Mouse (Mus musculus) CH12.LX (cell line): ENCODE results near the gene Tfap2e. TPM values are rescaled to one million over a fixed set of nuclear protein-coding genes. Genes with fewer than 3 reads are reported as not detected.

Experiments used
- DNase-seq: peaks from one replicate; pipeline ENCODE4 v3.0.0-alpha.2; 2013; ENCODE audit errors: extremely low read depth
- H3K27ac ChIP-seq: 2 replicates; pipeline ENCODE4 v1.5.1; 2012; ENCODE audit warnings: low read depth, mild to moderate bottlenecking, control low read depth, moderate library complexity; ENCODE audit not compliant: insufficient read depth
- H3K27me3 ChIP-seq: replicated peaks from 2 replicates; pipeline ENCODE3; 2012; ENCODE audit warnings: inconsistent platforms
- H3K36me3 ChIP-seq, 2 experiments: replicated peaks in 1 of 2; 2 replicates each; pipeline versions ENCODE3 to v1.6.1; 2012; ENCODE audit warnings: inconsistent platforms in 1 of 2, low read length in 1 of 2, mild to moderate bottlenecking in 1 of 2, mixed read lengths in 1 of 2, moderate library complexity in 1 of 2; ENCODE audit not compliant: control insufficient read depth in 1 of 2, insufficient read depth in 1 of 2
- H3K4me1 ChIP-seq, 2 experiments: 2 replicates each; pipeline ENCODE4 v1.6.1; 2012; ENCODE audit warnings: inconsistent platforms in 1 of 2, moderate library complexity in 1 of 2; ENCODE audit not compliant: insufficient read depth in 2 of 2, control insufficient read depth in 1 of 2
- H3K4me2 ChIP-seq: 2 replicates; pipeline ENCODE4 v1.6.1; 2012; ENCODE audit warnings: low read depth, mild to moderate bottlenecking, control low read depth; ENCODE audit not compliant: poor library complexity, insufficient read depth, severe bottlenecking
- H3K4me3 ChIP-seq, 3 experiments: fragments of 150-350 bp in 1 of 3; sonication (generic) in 1 of 3; replicated peaks in 1 of 3; 2 replicates each; pipeline versions ENCODE3 to v1.5.1; 2011 to 2012; ENCODE audit warnings: low read depth in 2 of 3, low read length in 2 of 3, mild to moderate bottlenecking in 2 of 3, moderate library complexity in 2 of 3, control low read depth in 1 of 3, improper control_type of control experiment in 1 of 3, inconsistent platforms in 1 of 3, mixed read lengths in 1 of 3; ENCODE audit not compliant: poor library complexity in 1 of 3
- H3K79me2 ChIP-seq: replicated peaks from 2 replicates; pipeline ENCODE4 v1.6.1; 2012; ENCODE audit warnings: mild to moderate bottlenecking, moderate library complexity; ENCODE audit not compliant: control insufficient read depth, poor library complexity, insufficient read depth, severe bottlenecking; ENCODE audit errors: extremely low read depth
- H3K9ac ChIP-seq: 2 replicates; pipeline ENCODE4 v1.6.1; 2012; ENCODE audit warnings: low read depth, mild to moderate bottlenecking, control low read depth, moderate library complexity; ENCODE audit not compliant: insufficient read depth
- H3K9me3 ChIP-seq: replicated peaks from 2 replicates; pipeline ENCODE3; 2012; ENCODE audit warnings: low read length, inconsistent platforms, mixed read lengths
- CHD1 ChIP-seq: IDR thresholded peaks from 2 replicates; pipeline ENCODE4 v1.6.1; 2012; ENCODE audit warnings: low read depth, low read length, improper control_type of control experiment, inconsistent platforms
- E2F4 ChIP-seq: IDR thresholded peaks from 2 replicates; pipeline ENCODE4 v1.6.1; 2011; ENCODE audit warnings: low read depth, low read length, improper control_type of control experiment; ENCODE audit not compliant: insufficient replicate concordance
- ELF1 ChIP-seq: IDR thresholded peaks from 2 replicates; pipeline ENCODE4 v1.6.1; 2014; ENCODE audit warnings: low read depth, mild to moderate bottlenecking, inconsistent platforms, low read length, improper control_type of control experiment
- EP300 ChIP-seq: IDR thresholded peaks from 2 replicates; pipeline ENCODE4 v1.6.1; 2011; ENCODE audit warnings: low read length, improper control_type of control experiment
- ETS1 ChIP-seq: conservative IDR thresholded peaks from 2 replicates; pipeline ENCODE4 v1.6.1; 2012; ENCODE audit warnings: low read depth, mild to moderate bottlenecking, inconsistent platforms, low read length, improper control_type of control experiment, moderate library complexity
- GABPA ChIP-seq: IDR thresholded peaks from 2 replicates; pipeline ENCODE4 v1.6.1; 2012; ENCODE audit warnings: low read depth, low read length, improper control_type of control experiment, inconsistent platforms; ENCODE audit not compliant: insufficient replicate concordance
- IRF4 ChIP-seq: IDR thresholded peaks from 2 replicates; pipeline ENCODE4 v1.6.1; 2014; ENCODE audit warnings: low read depth, mild to moderate bottlenecking, inconsistent platforms, low read length, improper control_type of control experiment
- JUND ChIP-seq: conservative IDR thresholded peaks from 2 replicates; pipeline ENCODE4 v1.6.1; 2011; ENCODE audit warnings: low read depth, low read length, improper control_type of control experiment
- KAT2A ChIP-seq: IDR thresholded peaks from 2 replicates; pipeline ENCODE4 v1.6.1; 2012; ENCODE audit warnings: low read length, improper control_type of control experiment, inconsistent platforms; ENCODE audit not compliant: insufficient replicate concordance
- MAFK ChIP-seq: IDR thresholded peaks from 2 replicates; pipeline ENCODE4 v1.6.1; 2011; ENCODE audit warnings: low read length, improper control_type of control experiment; ENCODE audit not compliant: insufficient replicate concordance
- MAZ ChIP-seq: IDR thresholded peaks from 2 replicates; pipeline ENCODE4 v1.6.1; 2012; ENCODE audit warnings: low read depth, mild to moderate bottlenecking, inconsistent platforms, low read length, improper control_type of control experiment, moderate library complexity
- MEF2A ChIP-seq: IDR thresholded peaks from 2 replicates; pipeline ENCODE4 v1.6.1; 2014; ENCODE audit warnings: low read depth, mild to moderate bottlenecking, inconsistent platforms, low read length, improper control_type of control experiment, borderline replicate concordance
- MXI1 ChIP-seq: IDR thresholded peaks from 2 replicates; pipeline ENCODE4 v1.6.1; 2011; ENCODE audit warnings: mild to moderate bottlenecking, low read depth, low read length, improper control_type of control experiment
- NELFE ChIP-seq: IDR thresholded peaks from 2 replicates; pipeline ENCODE4 v1.6.1; 2011; ENCODE audit warnings: low read depth, low read length, improper control_type of control experiment
- PAX5 ChIP-seq: IDR thresholded peaks from 2 replicates; pipeline ENCODE4 v1.6.1; 2012; ENCODE audit warnings: low read length, inconsistent platforms, mixed read lengths
- POLR2A ChIP-seq: IDR thresholded peaks from 2 replicates; pipeline ENCODE4 v1.6.1; 2011; ENCODE audit warnings: low read depth, mild to moderate bottlenecking, improper control_type of control experiment, low read length
- RAD21 ChIP-seq: IDR thresholded peaks from 2 replicates; pipeline ENCODE4 v1.6.1; 2011; ENCODE audit warnings: low read depth, mild to moderate bottlenecking, low read length, improper control_type of control experiment, moderate library complexity
- SIN3A ChIP-seq: IDR thresholded peaks from 2 replicates; pipeline ENCODE4 v1.6.1; 2012; ENCODE audit warnings: low read length, improper control_type of control experiment, inconsistent platforms
- USF1 ChIP-seq: IDR thresholded peaks from 2 replicates; pipeline ENCODE4 v1.6.1; 2014; ENCODE audit warnings: low read depth, mild to moderate bottlenecking, inconsistent platforms, low read length, improper control_type of control experiment
- USF2 ChIP-seq: conservative IDR thresholded peaks from 2 replicates; pipeline ENCODE4 v1.6.1; 2011; ENCODE audit warnings: low read depth, low read length, improper control_type of control experiment
- ZC3H11A ChIP-seq: IDR thresholded peaks from 2 replicates; pipeline ENCODE4 v1.6.1; 2012; ENCODE audit warnings: low read depth, mild to moderate bottlenecking, inconsistent platforms, low read length, improper control_type of control experiment
- ZKSCAN1 ChIP-seq: IDR thresholded peaks from 2 replicates; pipeline ENCODE4 v1.6.1; 2012; ENCODE audit warnings: low read depth, inconsistent platforms, low read length, improper control_type of control experiment, borderline replicate concordance
- ZMIZ1 ChIP-seq: IDR thresholded peaks from 2 replicates; pipeline ENCODE4 v1.6.1; 2012; ENCODE audit warnings: low read depth, mild to moderate bottlenecking, inconsistent platforms, low read length, improper control_type of control experiment
- dilution Hi-C: fragments of 300-500 bp; cut with MboI; formaldehyde crosslinking; loops from 2 replicates; pipeline ENCODE4 v1.14.3; 2020; ENCODE audit warnings: low sequenced_read_pairs; ENCODE audit not compliant: extremely low pct_unique_long_range_greater_than_20kb, extremely low pct_ligation_motif_present
- in situ Hi-C: fragments of 300-500 bp; cut with MboI; formaldehyde crosslinking; loops from 3 replicates; pipeline ENCODE4 v1.14.3; 2019; ENCODE audit warnings: low sequenced_read_pairs, low pct_ligation_motif_present, low pct_unique_long_range_greater_than_20kb, mixed read lengths
- polyA plus RNA-seq: library from polyadenylated mRNA; unstranded; fragments of >175 nt; gene quantifications from 2 replicates; pipeline ENCODE4 v1.2.1, GENCODE M21; 2012; ENCODE audit warnings: low read depth; ENCODE audit not compliant: insufficient read length
- total RNA-seq, 2 experiments: library from RNA; depleted of rRNA; stranded (reverse); fragments of 300-350 nt in 1 of 2; fragments of >200 nt in 1 of 2; gene quantifications; 2 replicates each; pipeline ENCODE4 v1.2.3; 2012 to 2014

Tfap2e gene
- total and polyA plus RNA-seq, 3 experiments = not detected

- no peak for TF ChIP-seq E2F4
- TF ChIP-seq ZC3H11A = no peak
- TF ChIP-seq MAZ = no peak
- no peak for TF ChIP-seq USF2
- no peak for TF ChIP-seq EP300
- TF ChIP-seq MXI1 = no peak
- TF ChIP-seq JUND = no peak
- no peak for TF ChIP-seq GABPA
- no peak for TF ChIP-seq PAX5
- TF ChIP-seq ETS1 = no peak
- no peak for TF ChIP-seq MEF2A
- no peak for TF ChIP-seq KAT2A
- no peak for TF ChIP-seq ZKSCAN1
- no peak for TF ChIP-seq IRF4
- dilution Hi-C loops = no loop called here
- no peak overlapping the region for H3K27ac ChIP-seq
Observed at GRCm38 (mm10) chr4:126770831-126771230, 34.8 kb upstream of the Tfap2e start.

DNA sequence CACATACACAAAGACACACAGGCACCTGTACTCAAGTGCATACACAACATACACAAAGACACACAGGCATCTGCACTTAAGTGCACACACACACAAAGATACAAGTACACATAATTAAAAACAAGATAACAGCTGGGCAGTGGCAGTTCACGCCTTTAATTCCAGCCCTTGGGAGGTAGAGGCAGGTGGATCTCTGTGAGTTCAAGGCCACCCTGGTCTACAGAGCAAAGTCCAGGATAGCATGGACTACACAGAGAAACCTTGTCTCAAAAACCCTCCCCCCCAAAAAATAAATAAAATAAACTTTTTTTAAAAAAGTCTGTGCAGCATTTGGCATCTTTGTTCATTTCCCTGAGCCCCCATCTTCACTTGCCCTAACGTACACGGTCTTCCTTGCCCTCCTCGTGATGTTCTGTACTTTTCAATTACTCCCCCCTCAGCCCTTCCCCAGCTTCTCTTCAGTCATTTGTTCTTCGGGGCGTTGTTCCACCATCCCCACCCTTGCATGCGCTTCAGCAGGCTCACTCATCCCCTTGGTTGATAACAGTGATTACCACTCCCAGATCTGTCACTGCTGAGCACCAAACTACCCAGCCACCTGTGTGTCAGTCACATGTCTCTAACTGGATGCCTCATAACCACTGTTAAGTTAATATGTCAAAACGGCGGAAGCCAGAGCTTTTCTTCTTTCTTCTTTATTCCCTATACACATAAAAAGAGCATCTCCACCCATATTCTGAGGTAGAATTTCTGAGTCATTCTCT lies 33.9 kb upstream of the Tfap2e start:
- Histone ChIP-seq H3K4me2 (no peak overlapping the region), H3K9ac (no peak overlapping the region), H3K36me3 (peaks cover 6 to 33% of the 10 kb centered on the region in 2 experiments), H3K4me3 (no peak overlapping the region), H3K27ac (no peak overlapping the region), H3K27me3 (no peaks in the 10 kb centered on the region), H3K9me3 (no peaks in the 10 kb centered on the region), H3K4me1 (peaks cover 0 to 6% of the 10 kb centered on the region in 2 experiments; a peak in 1 of 4 replicates), H3K79me2 (no peaks in the 10 kb centered on the region)
- dilution Hi-C loops = no loop called here
- TF ChIP-seq CHD1 = no peak
- no peak for TF ChIP-seq NELFE
- no peak for TF ChIP-seq ETS1
- TF ChIP-seq MAFK = no peak
- no peak for TF ChIP-seq MXI1
- no peak for TF ChIP-seq SIN3A
- no peak for TF ChIP-seq MAZ
- no peak for TF ChIP-seq MEF2A
- TF ChIP-seq KAT2A = no peak
- no peak for TF ChIP-seq EP300
- no peak for TF ChIP-seq USF1
- TF ChIP-seq POLR2A = no peak
- no peak for TF ChIP-seq ELF1
- no peak for TF ChIP-seq RAD21
- TF ChIP-seq ZMIZ1 = no peak
- in situ Hi-C loops = no loop called here
- no peak for DNase-seq

More at GRCm38 (mm10) chr4:126770831-126771230, 34.8 kb upstream of the Tfap2e start:
- in situ Hi-C loops = no loop called here
- Histone ChIP-seq H3K36me3 (peaks cover 6 to 36% of the 10 kb centered on the region in 2 experiments), H3K4me2 (no peak overlapping the region), H3K9ac (no peak overlapping the region), H3K27me3 (no peaks in the 10 kb centered on the region), H3K4me3 (no peak overlapping the region), H3K4me1 (peaks cover 0 to 6% of the 10 kb centered on the region in 2 experiments; a peak in 1 of 4 replicates), H3K9me3 (no peaks in the 10 kb centered on the region), H3K79me2 (no peaks in the 10 kb centered on the region)
- DNase-seq = no peak
